Mouse (Mus musculus): ENCODE measurements around the gene Rbbp9. TPM values are rescaled to one million over a fixed set of nuclear protein-coding genes. Genes with fewer than 3 reads are reported as not detected.
"Not testable (repeated sequence)": the region's sequence is repeated elsewhere in the genome, so short reads cannot be mapped to it uniquely, and the experiment has no call there.

Rbbp9 gene
- 10 to 100 TPM; 26.6 to 27.4 TPM for total RNA-seq (2021)
- long read RNA-seq, experiment 1, transcript Rbbp9-201 (5 exons, 2,170 nt), result major isoform, 46 of 51 reads
- long read RNA-seq, experiment 1, partial matches to known transcripts, result 0 of 51 reads
- long read RNA-seq, experiment 1, other reads (novel, unspliced or antisense), result 4 of 51 reads
- long read RNA-seq, experiment 2, transcript Rbbp9-201 (5 exons, 2,170 nt), result major isoform, 26 of 26 reads
- long read RNA-seq, experiment 2, partial matches to known transcripts, result 0 of 26 reads
- long read RNA-seq, experiment 2, other reads (novel, unspliced or antisense), result 0 of 26 reads

GRCm38 (mm10) chr2:144550529-144550928, at the start of gene Rbbp9:
Rbbp9 (minus strand) TSS chr2:144550869.
- peak; percentile 57 to 73 for DNase-seq (ENCODE audit: low spot score in 2 of 2)

- DNase-seq (ENCODE audit: low spot score in 2 of 2), result peak; percentile 90 to 94
These were observed 49.4 kb upstream of the Rbbp9 start, which contains the start of gene Dtd1 for GRCm38 (mm10) chr2:144599831-144600687. Dtd1 (plus strand) TSS chr2:144599897.

GRCm38 (mm10) chr2:144598006-144598405, 47.3 kb upstream of the Rbbp9 start:
- no peak for DNase-seq (ENCODE audit: low spot score in 2 of 2)

- peak; percentile 82 to 86 for DNase-seq (ENCODE audit: low spot score in 2 of 2)
These were observed 43.4 kb upstream of the Rbbp9 start, which contains the start of gene Smim26 for GRCm38 (mm10) chr2:144593951-144594651. Smim26 (plus strand) TSS chr2:144594054.

GRCm38 (mm10) chr2:144593036-144593435, 42.4 kb upstream of the Rbbp9 start:
- not testable (repeated sequence) for DNase-seq (ENCODE audit: low spot score in 2 of 2)

- DNase-seq (ENCODE audit: low spot score in 2 of 2), result no peak
These were observed 38.1 kb upstream of the Rbbp9 start for GRCm38 (mm10) chr2:144588723-144589122.

- peak; percentile 98 for DNase-seq (ENCODE audit: low spot score in 2 of 2)
These were observed 5.3 kb upstream of the Rbbp9 start, which contains the start of gene Sec23b for GRCm38 (mm10) chr2:144555820-144556552. Sec23b (plus strand) TSS chr2:144556229.

- no peak for DNase-seq (ENCODE audit: low spot score in 2 of 2)
These were observed 4.7 kb upstream of the Rbbp9 start for GRCm38 (mm10) chr2:144555286-144555819.

GRCm38 (mm10) chr2:144553905-144554304, 3.2 kb upstream of the Rbbp9 start:
- no peak for DNase-seq (ENCODE audit: low spot score in 2 of 2)

GRCm38 (mm10) chr2:144547559-144547958, 3.1 kb downstream of the Rbbp9 start:
- no peak for DNase-seq (ENCODE audit: low spot score in 2 of 2)

- no peak for DNase-seq (ENCODE audit: low spot score in 2 of 2)
These were observed 5.2 kb downstream of the Rbbp9 start for GRCm38 (mm10) chr2:144545481-144545880.

- no peak for DNase-seq (ENCODE audit: low spot score in 2 of 2)
These were observed 5.6 kb downstream of the Rbbp9 start for GRCm38 (mm10) chr2:144545061-144545460.

GRCm38 (mm10) chr2:144544630-144545029, 6.0 kb downstream of the Rbbp9 start:
- no peak for DNase-seq (ENCODE audit: low spot score in 2 of 2)

- no peak for DNase-seq (ENCODE audit: low spot score in 2 of 2)
These were observed 7.0 kb downstream of the Rbbp9 start for GRCm38 (mm10) chr2:144543670-144544069.

- DNase-seq (ENCODE audit: low spot score in 2 of 2), result no peak
These were observed 9.4 kb downstream of the Rbbp9 start for GRCm38 (mm10) chr2:144541246-144541645.

- no peak for DNase-seq (ENCODE audit: low spot score in 2 of 2)
These were observed 13.5 kb downstream of the Rbbp9 start for GRCm38 (mm10) chr2:144537123-144537522.

GRCm38 (mm10) chr2:144527821-144528174, 22.9 kb downstream of the Rbbp9 start:
- DNase-seq (ENCODE audit: low spot score in 2 of 2), result no peak

GRCm38 (mm10) chr2:144526981-144527820, 23.5 kb downstream of the Rbbp9 start, which contains the start of the genes Dzank1 and Polr3f:
Dzank1 (minus strand) TSS chr2:144527414.
Polr3f (plus strand) TSS chr2:144527718.
- peak; percentile 96 to 98 for DNase-seq (ENCODE audit: low spot score in 2 of 2)

GRCm38 (mm10) chr2:144525856-144526255, 24.8 kb downstream of the Rbbp9 start:
- DNase-seq (ENCODE audit: low spot score in 2 of 2), result peak in 1 of 2 experiments; percentile 30
